Mouse (Mus musculus) MEL (cell line): ENCODE data around the gene Ints11. TPM values are rescaled to one million over a fixed set of nuclear protein-coding genes. Genes with fewer than 3 reads are reported as not detected.
A peak's percentile ranks its signal among the peaks of the same experiment; 100 is the strongest.

Source experiments
- DNase-seq: peaks from one replicate; pipeline ENCODE4 v3.0.0; 2011; ENCODE audit warnings: low read depth, low spot score
- H3K27ac ChIP-seq: 2 replicates; pipeline ENCODE4 v1.5.1; 2012; ENCODE audit warnings: low read depth, mild to moderate bottlenecking, control low read depth, low read length, moderate library complexity; ENCODE audit not compliant: control insufficient read depth
- H3K27me3 ChIP-seq, 2 experiments: fragments of 150-350 bp in 1 of 2; sonication (generic) in 1 of 2; 2 replicates each; pipeline ENCODE4 v1.6.1; 2012; ENCODE audit warnings: low read length in 2 of 2, mild to moderate bottlenecking in 2 of 2, improper control_type of control experiment in 1 of 2, moderate library complexity in 1 of 2; ENCODE audit not compliant: insufficient read depth in 2 of 2, control insufficient read depth in 1 of 2
- H3K36me3 ChIP-seq, 2 experiments: 2 replicates each; pipeline ENCODE4 v1.6.1; 2012 to 2014; ENCODE audit warnings: low read length in 2 of 2, improper control_type of control experiment in 1 of 2, inconsistent platforms in 1 of 2, mild to moderate bottlenecking in 1 of 2; ENCODE audit not compliant: insufficient read depth in 2 of 2, control insufficient read depth in 1 of 2
- H3K4me1 ChIP-seq, 2 experiments: fragments of 150-350 bp in 1 of 2; sonication (generic) in 1 of 2; 2 replicates each; pipeline ENCODE4 v1.6.1; 2012; ENCODE audit warnings: low read length in 2 of 2, improper control_type of control experiment in 1 of 2, mild to moderate bottlenecking in 1 of 2; ENCODE audit not compliant: insufficient read depth in 2 of 2, control insufficient read depth in 1 of 2
- H3K4me3 ChIP-seq, 2 experiments: fragments of 150-350 bp in 1 of 2; sonication (generic) in 1 of 2; 2 replicates each; pipeline ENCODE4 v1.5.1; 2012; ENCODE audit warnings: low read depth in 2 of 2, low read length in 2 of 2, mild to moderate bottlenecking in 2 of 2, moderate library complexity in 2 of 2, control low read depth in 1 of 2, improper control_type of control experiment in 1 of 2; ENCODE audit not compliant: control insufficient read depth in 1 of 2, insufficient read depth in 1 of 2
- H3K79me2 ChIP-seq: 2 replicates; pipeline ENCODE4 v1.6.1; 2012; ENCODE audit warnings: mild to moderate bottlenecking, low read length, moderate library complexity; ENCODE audit not compliant: control insufficient read depth, poor library complexity, insufficient read depth
- H3K9ac ChIP-seq: 2 replicates; pipeline ENCODE4 v1.6.1; 2012; ENCODE audit warnings: low read depth, mild to moderate bottlenecking, control low read depth, low read length, moderate library complexity; ENCODE audit not compliant: control insufficient read depth, poor library complexity, severe bottlenecking
- H3K9me3 ChIP-seq: fragments of 150-350 bp; sonication (generic); replicated peaks from 2 replicates; pipeline ENCODE4 v1.6.1; 2012; ENCODE audit warnings: mild to moderate bottlenecking, low read length, improper control_type of control experiment, moderate library complexity; ENCODE audit not compliant: insufficient read depth
- ELF1 ChIP-seq: IDR thresholded peaks from 2 replicates; pipeline ENCODE4 v1.6.1; 2014; ENCODE audit warnings: low read depth, mild to moderate bottlenecking, inconsistent platforms, low read length, improper control_type of control experiment, moderate library complexity
- EP300 ChIP-seq, 2 experiments: IDR thresholded peaks; 2 replicates each; pipeline ENCODE4 v1.6.1; 2011; ENCODE audit warnings: improper control_type of control experiment in 2 of 2, low read length in 2 of 2, low read depth in 1 of 2, mild to moderate bottlenecking in 1 of 2
- ETS1 ChIP-seq: IDR thresholded peaks from 2 replicates; pipeline ENCODE4 v1.6.1; 2012; ENCODE audit warnings: low read depth, mild to moderate bottlenecking, inconsistent platforms, low read length, improper control_type of control experiment, moderate library complexity
- GABPA ChIP-seq: IDR thresholded peaks from 2 replicates; pipeline ENCODE4 v1.6.1; 2012; ENCODE audit warnings: low read depth, mild to moderate bottlenecking, inconsistent platforms, low read length, improper control_type of control experiment, moderate library complexity
- HCFC1 ChIP-seq: IDR thresholded peaks from 2 replicates; pipeline ENCODE4 v1.6.1; 2012; ENCODE audit warnings: low read depth, mild to moderate bottlenecking, inconsistent platforms, low read length, improper control_type of control experiment, moderate library complexity
- JUND ChIP-seq: IDR thresholded peaks from 2 replicates; pipeline ENCODE4 v1.6.1; 2011; ENCODE audit warnings: low read depth, mild to moderate bottlenecking, improper control_type of control experiment, low read length
- KAT2A ChIP-seq: conservative IDR thresholded peaks from 2 replicates; pipeline ENCODE4 v1.6.1; 2012; ENCODE audit warnings: low read depth, low read length, improper control_type of control experiment, inconsistent platforms
- MAFK ChIP-seq: IDR thresholded peaks from 2 replicates; pipeline ENCODE4 v1.6.1; 2011; ENCODE audit warnings: low read depth, mild to moderate bottlenecking, low read length, improper control_type of control experiment, borderline replicate concordance
- MAX ChIP-seq: IDR thresholded peaks from 2 replicates; pipeline ENCODE4 v1.6.1; 2011; ENCODE audit warnings: low read length, improper control_type of control experiment
- MAZ ChIP-seq: IDR thresholded peaks from 2 replicates; pipeline ENCODE4 v1.6.1; 2012; ENCODE audit warnings: low read depth, mild to moderate bottlenecking, inconsistent platforms, low read length, improper control_type of control experiment
- MXI1 ChIP-seq: IDR thresholded peaks from 2 replicates; pipeline ENCODE4 v1.6.1; 2011; ENCODE audit warnings: mild to moderate bottlenecking, low read depth, low read length, improper control_type of control experiment
- MYC ChIP-seq: IDR thresholded peaks from 2 replicates; pipeline ENCODE4 v1.6.1; 2011; ENCODE audit warnings: low read depth, mild to moderate bottlenecking, low read length, improper control_type of control experiment, moderate library complexity
- NELFE ChIP-seq: IDR thresholded peaks from 2 replicates; pipeline ENCODE4 v1.6.1; 2011; ENCODE audit warnings: low read depth, low read length, improper control_type of control experiment
- NRF1 ChIP-seq: IDR thresholded peaks from 2 replicates; pipeline ENCODE4 v1.6.1; 2014; ENCODE audit warnings: low read depth, mild to moderate bottlenecking, inconsistent platforms, low read length, improper control_type of control experiment, moderate library complexity; ENCODE audit not compliant: poor library complexity, insufficient read depth, severe bottlenecking
- POLR2AphosphoS2 ChIP-seq: IDR thresholded peaks from 2 replicates; pipeline ENCODE4 v1.6.1; 2011; ENCODE audit warnings: low read length, improper control_type of control experiment
- RAD21 ChIP-seq: IDR thresholded peaks from 2 replicates; pipeline ENCODE4 v1.6.1; 2011; ENCODE audit warnings: mild to moderate bottlenecking, low read depth, low read length, improper control_type of control experiment
- SIN3A ChIP-seq: IDR thresholded peaks from 2 replicates; pipeline ENCODE4 v1.6.1; 2012; ENCODE audit warnings: low read length, improper control_type of control experiment, inconsistent platforms
- TAL1 ChIP-seq: IDR thresholded peaks from 2 replicates; pipeline ENCODE4 v1.6.1; 2012; ENCODE audit warnings: mild to moderate bottlenecking, inconsistent platforms, low read length, moderate library complexity, mixed read lengths
- UBTF ChIP-seq: IDR thresholded peaks from 2 replicates; pipeline ENCODE4 v1.6.1; 2012; ENCODE audit warnings: low read depth, mild to moderate bottlenecking, inconsistent platforms, low read length, improper control_type of control experiment, moderate library complexity, borderline replicate concordance; ENCODE audit not compliant: insufficient read depth
- ZC3H11A ChIP-seq: IDR thresholded peaks from 2 replicates; pipeline ENCODE4 v1.6.1; 2012; ENCODE audit warnings: low read depth, mild to moderate bottlenecking, inconsistent platforms, low read length, improper control_type of control experiment
- ZMIZ1 ChIP-seq: IDR thresholded peaks from 2 replicates; pipeline ENCODE4 v1.6.1; 2012; ENCODE audit warnings: low read depth, mild to moderate bottlenecking, inconsistent platforms, low read length, improper control_type of control experiment, moderate library complexity
- polyA plus RNA-seq, 2 experiments: library from polyadenylated mRNA; stranded (reverse) in 1 of 2; unstranded in 1 of 2; fragments of >175 nt in 1 of 2; fragments of >200 nt in 1 of 2; gene quantifications; 2 replicates each; pipeline versions ENCODE4 v1.2.1 to v1.2.4; 2012; ENCODE audit warnings: low replicate concordance in 2 of 2, low read depth in 1 of 2; ENCODE audit not compliant: insufficient read length in 2 of 2, insufficient read depth in 1 of 2, missing spikeins in 1 of 2
- total RNA-seq: library from RNA; depleted of rRNA; stranded (reverse); fragments of 300-350 nt; gene quantifications from 2 replicates; pipeline ENCODE4 v1.2.3, GENCODE M21; 2012

Gene Ints11
- total and polyA plus RNA-seq, 3 experiments = 78.9 to 96.8 TPM; not detected in 1

DNA sequence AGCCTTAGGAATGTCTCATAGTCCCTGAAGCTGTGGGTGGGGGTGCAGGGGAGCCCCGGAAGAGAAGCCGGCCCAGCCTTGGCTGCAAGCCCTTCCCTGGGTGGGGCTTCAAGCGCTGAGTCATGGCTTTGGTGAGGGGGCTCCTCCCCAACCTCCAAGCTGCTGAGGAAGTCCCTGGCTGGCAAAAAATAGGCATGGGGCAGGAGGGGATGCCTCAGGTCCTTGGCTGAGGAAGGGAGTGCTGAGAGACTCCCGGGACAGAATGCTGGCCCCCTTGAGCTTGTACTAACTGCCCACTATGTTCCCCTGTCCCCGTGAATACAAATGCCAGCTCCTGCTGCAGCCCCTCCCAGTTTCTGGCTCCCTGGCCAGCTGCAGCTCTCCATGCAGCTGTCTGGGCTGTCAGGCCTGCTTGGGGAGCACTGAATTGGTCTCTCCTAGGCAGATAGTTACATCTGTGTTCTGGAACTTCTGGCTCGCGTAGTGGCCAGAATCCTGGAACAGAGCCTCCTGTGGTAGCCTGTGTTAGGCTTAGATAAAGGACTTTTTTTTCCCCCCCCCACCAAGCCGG, 25.1 kb downstream of the Ints11 start:
- peaks cover 0 to 4% of the 10 kb centered on the region in 2 experiments; a peak in 3 of 4 replicates for H3K36me3 ChIP-seq
- TF ChIP-seq ZMIZ1 (no peak), UBTF (no peak), MXI1 (peak; percentile 71), NRF1 (0 out of 2 replicates have a peak, but pooled peaks have one; percentile 21), GABPA (peak; percentile 65; the same call in 1 of the 2 replicates), HCFC1 (peak; percentile 75), MAZ (0 out of 2 replicates have a peak, but pooled peaks have one; percentile 73), KAT2A (no peak), JUND (no peak), MAFK (peak; percentile 75), MYC (peak; percentile 62; the same call in 1 of the 2 replicates), POLR2AphosphoS2 (no peak), RAD21 (no peak), EP300 (IDR thresholded peaks at IDR 0.05; ENCODE audit: low read depth in 1 of 2, low read length in 2 of 2) (peak; percentile 8 to 48; a peak in 1 of 4 replicates), MAX (peak; percentile 35; the same call in 1 of the 2 replicates), ETS1 (peak; percentile 65), NELFE (no peak), TAL1 (peak; percentile 44), SIN3A (peak; percentile 86), ZC3H11A (no peak), ELF1 (peak; percentile 81)
- H3K79me2 ChIP-seq = peaks cover 50% of the 10 kb centered on the region
- H3K4me3 ChIP-seq = peak overlapping the region; percentile 20 to 88
- H3K4me1 ChIP-seq = peaks cover 5 to 17% of the 10 kb centered on the region in 2 experiments; a peak in 3 of 4 replicates
- peak; percentile 93 for DNase-seq
- H3K9ac ChIP-seq = peak overlapping the region; percentile 89
- H3K9me3 ChIP-seq = no peaks in the 10 kb centered on the region
- H3K27ac ChIP-seq = peak overlapping the region; percentile 75
- no peaks in the 10 kb centered on the region for H3K27me3 ChIP-seq
